Mouse (Mus musculus): ENCODE data around the gene Bglap.
"Not testable (repeated sequence)": the region's sequence is repeated elsewhere in the genome, so short reads cannot be mapped to it uniquely, and the experiment has no call there.

Gene Bglap

GRCm38 (mm10) chr3:88393776-88394375 is 9.6 kb upstream of the Bglap start:
- no peak for DNase-seq (ENCODE audit: low read depth, low spot score)

GRCm38 (mm10) chr3:88382383-88382782 is 1.9 kb downstream of the Bglap start:
- not testable (repeated sequence) for DNase-seq (ENCODE audit: low read depth, low spot score)

- DNase-seq (ENCODE audit: low read depth, low spot score) = not testable (repeated sequence)
These were observed 2.6 kb downstream of the Bglap start for GRCm38 (mm10) chr3:88381389-88382315.

- DNase-seq (ENCODE audit: low read depth, low spot score) = not testable (repeated sequence)
These were observed 5.7 kb downstream of the Bglap start, which contains the start of gene Bglap2 for GRCm38 (mm10) chr3:88378599-88378998. Gene Bglap2, minus strand, starts transcription at chr3:88378699.

- not testable (repeated sequence) for DNase-seq (ENCODE audit: low read depth, low spot score)
These were observed 7.6 kb downstream of the Bglap start for GRCm38 (mm10) chr3:88376644-88377043.

- DNase-seq (ENCODE audit: low read depth, low spot score) = not testable (repeated sequence)
These were observed 8.3 kb downstream of the Bglap start for GRCm38 (mm10) chr3:88375750-88376626.

- DNase-seq (ENCODE audit: low read depth, low spot score) = not testable (repeated sequence)
These were observed 11.6 kb downstream of the Bglap start, which contains the start of gene Bglap3 for GRCm38 (mm10) chr3:88372643-88373042. Gene Bglap3, minus strand, starts transcription at chr3:88372743.

- DNase-seq (ENCODE audit: low read depth, low spot score) = not testable (repeated sequence)
These were observed 15.8 kb downstream of the Bglap start for GRCm38 (mm10) chr3:88368511-88368910.

- DNase-seq (ENCODE audit: low read depth, low spot score) = not testable (repeated sequence)
These were observed 16.7 kb downstream of the Bglap start for GRCm38 (mm10) chr3:88367517-88367916.

- DNase-seq (ENCODE audit: low read depth, low spot score) = not testable (repeated sequence)
These were observed 17.3 kb downstream of the Bglap start for GRCm38 (mm10) chr3:88366830-88367428.

- no peak for DNase-seq (ENCODE audit: low read depth, low spot score)
These were observed 18.4 kb downstream of the Bglap start for GRCm38 (mm10) chr3:88365705-88366361.

- DNase-seq (ENCODE audit: low read depth, low spot score) = no peak
These were observed 19.9 kb downstream of the Bglap start, which contains the start of gene Paqr6 for GRCm38 (mm10) chr3:88364337-88364736. Gene Paqr6, plus strand, starts transcription at chr3:88364584.

- DNase-seq (ENCODE audit: low read depth, low spot score) = no peak
These were observed 20.6 kb downstream of the Bglap start for GRCm38 (mm10) chr3:88363700-88364099.

GRCm38 (mm10) chr3:88361612-88362313 is 22.5 kb downstream of the Bglap start:
- no peak for DNase-seq (ENCODE audit: low read depth, low spot score)

GRCm38 (mm10) chr3:88361096-88361495 is 23.2 kb downstream of the Bglap start:
- DNase-seq (ENCODE audit: low read depth, low spot score) = no peak

GRCm38 (mm10) chr3:88359989-88360388 is 24.3 kb downstream of the Bglap start:
- no peak for DNase-seq (ENCODE audit: low read depth, low spot score)

- DNase-seq (ENCODE audit: low read depth, low spot score) = no peak
These were observed 24.7 kb downstream of the Bglap start for GRCm38 (mm10) chr3:88359584-88359983.

- DNase-seq (ENCODE audit: low read depth, low spot score) = no peak
These were observed 29.7 kb downstream of the Bglap start for GRCm38 (mm10) chr3:88354396-88355165.

GRCm38 (mm10) chr3:88352907-88353306 is 31.4 kb downstream of the Bglap start:
- DNase-seq (ENCODE audit: low read depth, low spot score) = no peak
